Mouse (Mus musculus) left cerebral cortex, postnatal 36 days (tissue): ENCODE measurements around the gene Megf8. TPM values are rescaled to one million over a fixed set of nuclear protein-coding genes. Genes with fewer than 3 reads are reported as not detected.

Source experiments
- DNase-seq, 2 experiments: peaks; one replicate each; pipeline ENCODE4 v3.0.0; 2021 to 2022; ENCODE audit warnings: low spot score in 2 of 2, mixed read lengths in 1 of 2
- intact Hi-C: fragments of 180-260 bp; cut with DNase I; formaldehyde crosslinking; loops from one replicate; pipeline ENCODE4 v1.15.1; 2025
- total RNA-seq, 2 experiments: library from RNA; stranded (reverse); gene quantifications; 2 replicates each; pipeline ENCODE4 v1.2.3; 2021

The Megf8 gene
- total RNA-seq, 2 experiments from 2014 or later: 108 to 110 TPM

DNA sequence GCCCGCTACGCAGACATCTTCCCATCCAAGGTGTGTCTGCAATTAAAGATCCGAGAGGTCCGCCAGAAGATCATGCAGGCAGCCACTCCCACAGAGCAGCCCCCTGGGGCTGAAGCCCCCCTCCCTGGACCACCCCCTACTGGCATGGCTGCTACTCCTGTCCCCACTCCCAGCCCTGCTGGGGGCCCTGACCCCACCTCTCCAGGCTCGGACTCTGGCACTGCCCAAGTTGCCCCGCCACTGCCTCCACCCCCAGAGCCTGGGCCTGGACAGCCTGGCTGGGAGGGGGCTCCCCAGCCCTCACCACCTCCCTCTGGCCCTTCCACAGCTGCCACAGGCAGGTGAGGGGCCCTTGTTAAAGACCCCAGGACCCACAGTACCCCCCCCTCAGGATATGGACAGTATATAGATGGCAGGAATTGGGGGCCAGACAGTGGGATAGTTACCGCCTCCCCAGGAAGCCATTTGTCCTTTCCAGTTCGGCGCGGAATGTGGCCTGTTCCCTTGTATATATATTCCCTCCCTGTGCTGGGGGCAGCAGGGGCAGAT, 23.7 kb upstream of the Megf8 start:
- DNase-seq: no peak
- intact Hi-C loops: no loop called here

DNA sequence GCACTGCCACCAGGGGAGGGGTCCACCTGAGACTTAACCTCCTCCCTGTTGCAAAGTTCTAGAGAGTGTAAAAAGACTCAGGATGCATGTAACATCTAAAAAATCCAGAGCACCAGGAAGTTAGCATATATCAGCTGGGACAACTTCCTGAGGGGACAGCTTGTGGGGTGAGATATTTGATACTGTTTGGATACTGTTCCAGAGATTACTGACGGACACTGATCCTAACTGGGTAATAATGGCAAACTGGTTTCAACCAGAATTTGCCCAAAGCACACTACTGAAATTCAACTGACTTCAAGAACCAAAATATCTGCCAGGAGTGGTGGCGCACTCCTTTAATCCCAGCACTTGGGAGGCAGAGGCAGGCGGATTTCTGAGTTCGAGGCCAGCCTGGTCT, 22.5 kb upstream of the Megf8 start:
- no peak for DNase-seq
- intact Hi-C loops: no loop called here

DNA sequence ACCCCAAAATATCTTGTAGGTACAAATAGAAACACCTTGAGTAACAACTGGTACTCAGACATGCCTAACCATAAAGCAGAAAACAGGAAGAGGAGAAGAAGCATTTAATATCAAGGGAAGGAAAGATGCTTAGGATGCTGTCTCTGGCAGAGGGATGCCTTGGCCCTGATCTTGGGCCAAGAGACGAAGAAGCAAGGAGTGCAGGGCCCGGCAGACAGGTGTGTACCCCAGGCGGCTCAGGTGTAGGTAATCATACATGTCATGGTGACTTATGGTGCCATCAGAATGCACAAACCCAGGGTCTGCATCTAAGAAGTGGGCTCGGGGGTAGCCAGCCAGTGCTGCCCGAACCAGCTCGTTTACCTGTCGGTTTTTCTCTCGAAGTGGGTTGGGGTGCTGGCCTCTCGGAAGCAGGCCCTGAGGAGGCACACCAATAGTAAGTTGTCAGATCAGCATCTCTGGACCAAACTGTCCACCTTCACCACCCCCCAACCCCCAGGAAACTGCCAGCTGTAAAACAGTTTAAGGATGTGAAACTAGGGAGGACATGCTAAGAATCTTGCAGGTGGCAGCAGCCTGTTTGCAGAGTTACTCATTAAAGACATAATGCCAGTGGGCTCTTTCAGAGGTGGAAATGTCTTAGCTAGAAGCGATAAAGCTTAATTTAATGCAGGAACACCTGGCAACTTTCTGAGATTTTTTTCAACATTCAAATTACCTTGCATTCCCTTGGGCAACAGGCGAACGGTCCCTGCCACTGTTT, 21.8 kb upstream of the Megf8 start:
- no peak for DNase-seq

GRCm38 (mm10) chr7:25296945-25297453, 20.0 kb upstream of the Megf8 start:
- intact Hi-C loops: loop anchor here (2.0 kb wide), 1 partner anchor 14 kb away; no protein-coding TSS in a partner anchor
- no peak for DNase-seq

More for the DNA sequence above, 21.8 kb upstream of the Megf8 start:
- intact Hi-C loops: no loop called here

DNA sequence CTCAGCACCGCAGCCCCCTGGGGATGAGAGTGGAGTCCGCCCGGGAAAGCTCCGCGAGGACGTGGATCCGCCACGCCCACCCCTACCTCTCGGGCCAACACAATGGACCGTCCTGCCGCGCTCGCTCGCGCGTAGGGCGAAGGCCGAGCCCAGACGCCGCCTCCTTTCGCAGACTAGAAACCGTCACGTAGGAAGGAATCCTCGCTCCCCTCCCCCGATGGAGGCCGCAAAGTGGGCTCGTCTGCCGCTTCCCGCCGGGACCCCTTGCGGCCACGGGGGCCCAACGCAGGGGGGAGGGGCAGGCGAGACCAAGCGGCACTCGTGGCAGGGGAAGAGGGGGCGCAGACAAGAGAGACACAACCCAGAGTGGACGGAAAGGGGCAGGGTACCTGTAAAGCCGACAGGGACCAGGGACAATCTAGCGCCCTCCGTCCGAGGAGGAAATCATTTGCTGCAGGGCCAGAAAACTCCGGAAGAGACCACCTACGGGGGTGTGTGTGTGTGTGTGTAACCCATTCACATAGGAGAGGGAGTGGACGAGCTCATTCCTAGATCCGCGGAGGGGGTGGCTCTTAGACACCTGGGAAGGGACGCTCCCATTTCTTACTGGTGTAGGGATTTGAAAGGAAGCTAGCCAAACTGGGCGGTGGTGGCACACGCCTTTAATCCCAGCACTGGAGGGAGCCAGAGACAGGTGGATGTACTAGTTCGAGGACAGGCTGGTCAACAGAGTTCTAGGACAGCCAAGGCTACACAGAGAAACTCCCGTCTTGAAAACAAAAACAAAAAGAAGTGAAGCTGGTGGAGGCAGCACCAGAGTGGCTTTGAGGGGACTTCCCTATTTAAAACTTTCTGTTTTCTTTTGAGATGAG, 19.3 kb upstream of the Megf8 start, which contains the start of gene Pafah1b3:
Gene Pafah1b3 (minus strand): TSS at position 533 of the 872 bp plus-strand sequence.
- intact Hi-C loops: loop anchor here (2.0 kb wide), 1 partner anchor 15 kb away; no protein-coding TSS in a partner anchor
- DNase-seq: peak; percentile 83 to 86

- intact Hi-C loops: no loop called here
- no peak for DNase-seq
Measured at GRCm38 (mm10) chr7:25301063-25301462, 15.9 kb upstream of the Megf8 start, which contains the start of gene Prr19. TSS of gene Prr19 (plus strand) at chr7:25301411.

- intact Hi-C loops: no loop called here
- DNase-seq: no peak
Measured at GRCm38 (mm10) chr7:25303003-25303684, 13.8 kb upstream of the Megf8 start.

DNA sequence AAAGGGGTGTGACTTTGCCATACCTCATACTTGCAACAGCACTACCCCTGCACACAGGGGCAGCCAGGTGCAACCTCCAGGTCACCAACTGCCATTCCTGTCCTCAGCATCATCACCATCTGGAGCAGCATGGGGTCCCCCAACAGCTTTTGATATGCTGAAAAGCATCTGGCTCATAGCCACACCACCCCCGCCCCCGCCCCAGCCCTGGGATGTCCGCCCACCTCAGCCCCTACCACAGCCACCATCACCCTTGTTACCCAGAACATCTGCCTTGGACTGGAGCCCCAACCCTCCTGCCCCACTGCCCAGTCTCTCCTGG, 13.3 kb upstream of the Megf8 start:
- intact Hi-C loops: no loop called here
- no peak for DNase-seq

DNA sequence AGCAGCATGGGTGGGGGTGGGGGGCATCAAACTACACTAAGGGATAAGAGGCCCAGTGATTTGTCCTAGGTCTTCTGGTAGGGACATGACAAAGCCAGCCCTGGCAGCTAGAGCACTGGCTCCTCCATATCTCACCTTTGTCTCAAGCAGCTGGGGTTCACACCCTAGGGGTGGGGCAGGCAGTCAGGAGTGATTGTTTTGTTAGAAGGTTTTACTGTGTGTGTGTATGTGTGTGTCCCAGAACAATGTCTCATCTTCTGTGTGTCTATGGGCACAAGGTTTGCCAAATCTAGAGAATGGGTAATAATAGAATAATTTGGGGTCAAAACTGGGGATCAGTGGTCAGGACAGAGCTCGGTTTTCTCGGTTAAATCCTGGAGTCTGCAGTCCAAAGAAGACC, 11.5 kb upstream of the Megf8 start:
- intact Hi-C loops: no loop called here
- no peak for DNase-seq

DNA sequence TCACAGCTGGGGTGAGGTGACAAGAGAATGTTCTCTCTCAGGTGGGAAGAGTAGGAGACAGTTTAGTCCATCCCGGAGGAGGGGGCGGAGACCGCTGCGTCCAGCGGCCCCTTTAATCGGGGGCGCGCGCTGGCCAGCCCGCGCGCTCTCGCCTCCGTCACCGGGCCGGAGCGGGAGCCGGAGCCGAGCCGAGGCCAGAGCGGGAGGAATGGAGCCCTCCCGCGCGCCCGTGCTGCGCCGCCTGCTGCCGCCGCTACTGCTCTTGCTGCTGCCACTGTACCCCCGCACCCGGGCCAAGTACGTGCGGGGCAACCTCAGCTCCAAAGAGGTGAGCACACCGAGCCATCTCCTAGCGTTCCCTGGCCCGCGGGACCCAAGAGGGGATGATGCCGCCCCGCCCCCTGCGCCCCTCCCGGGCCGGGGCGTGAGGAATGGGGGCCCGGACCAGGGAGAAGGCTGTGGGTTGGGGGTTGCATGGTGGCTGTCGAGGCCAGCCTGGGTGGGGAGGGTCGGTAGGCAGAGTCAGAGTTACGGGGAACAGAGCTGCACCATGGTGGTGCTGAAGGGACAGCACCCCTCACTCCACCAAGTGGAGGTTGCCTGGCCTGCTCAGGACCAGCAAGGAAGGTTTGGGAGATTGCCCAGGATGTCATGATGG, 10.9 kb upstream of the Megf8 start, which contains the start of gene Tmem145:
Gene Tmem145 (plus strand): TSS at position 151 of the 658 bp plus-strand sequence.
- intact Hi-C loops: no loop called here
- DNase-seq: peak; percentile 43 to 65

GRCm38 (mm10) chr7:25306614-25306996, 10.4 kb upstream of the Megf8 start:
- no peak for DNase-seq
- intact Hi-C loops: no loop called here

DNA sequence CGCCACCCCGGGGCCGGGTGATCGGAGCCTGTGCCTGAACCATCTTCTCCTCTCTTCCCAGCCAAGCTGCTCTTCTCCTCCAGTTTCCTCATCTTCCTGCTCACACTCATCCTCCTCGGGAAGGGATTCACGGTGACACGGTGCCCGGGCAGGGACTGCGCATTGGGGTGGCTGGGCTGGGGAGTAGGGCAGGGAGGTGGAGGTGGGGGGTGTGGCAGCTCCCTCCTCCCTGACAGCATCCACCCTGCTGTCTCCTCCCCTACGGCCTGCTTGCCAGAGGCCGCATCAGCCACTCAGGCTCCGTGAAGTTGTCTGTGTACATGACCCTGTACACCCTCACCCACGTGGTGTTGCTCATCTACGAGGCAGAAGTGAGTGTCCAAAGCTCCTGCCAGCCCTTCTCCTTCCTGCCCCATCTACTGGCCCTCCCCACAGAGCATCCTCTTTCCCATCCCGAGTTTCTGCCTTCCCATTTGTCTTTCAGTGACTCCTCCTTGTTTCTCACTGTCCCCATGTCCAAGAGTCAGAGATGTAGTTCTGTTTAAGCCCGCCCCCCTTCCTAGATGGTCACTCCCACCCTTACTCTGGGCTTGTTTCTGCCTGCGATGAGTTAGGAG, 8.2 kb upstream of the Megf8 start:
- intact Hi-C loops: no loop called here
- no peak for DNase-seq

DNA sequence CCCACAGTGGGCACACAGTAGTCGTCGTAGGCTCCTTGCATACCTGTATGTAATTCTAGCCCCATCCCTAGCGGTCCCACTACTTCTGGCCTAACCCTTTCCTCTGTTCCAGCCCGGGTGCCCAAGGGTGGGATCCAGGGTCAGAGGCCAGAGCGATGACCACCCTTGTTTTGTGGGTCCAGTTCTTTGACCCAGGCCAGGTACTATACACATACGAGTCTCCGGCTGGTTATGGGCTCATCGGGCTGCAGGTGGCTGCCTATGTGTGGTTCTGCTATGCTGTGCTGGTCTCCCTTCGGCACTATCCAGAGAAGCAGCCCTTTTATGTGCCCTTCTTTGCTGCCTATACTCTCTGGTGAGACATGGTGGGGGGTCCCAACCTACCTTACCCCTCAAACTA, 7.5 kb upstream of the Megf8 start:
- intact Hi-C loops: no loop called here
- no peak for DNase-seq

DNA sequence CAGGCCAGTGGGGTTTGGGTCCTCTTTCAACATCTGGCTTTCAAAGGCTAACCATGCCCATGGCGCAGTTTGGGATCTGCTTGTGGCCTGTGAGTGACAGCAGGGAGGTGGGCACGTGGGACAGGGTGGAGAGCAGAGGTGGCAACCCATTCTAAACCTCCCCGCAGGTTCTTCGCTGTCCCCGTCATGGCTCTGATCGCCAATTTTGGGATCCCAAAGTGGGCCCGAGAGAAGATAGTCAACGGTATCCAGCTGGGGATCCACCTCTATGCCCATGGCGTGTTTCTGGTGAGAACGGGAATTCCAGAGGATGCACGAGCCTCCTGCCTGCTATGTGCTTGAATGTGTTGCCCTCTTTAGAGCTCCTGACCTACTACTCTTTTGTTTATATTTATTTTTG, 5.8 kb upstream of the Megf8 start:
- no peak for DNase-seq
- intact Hi-C loops: loop anchor here (10.0 kb wide), 2 partner anchors 236 to 426 kb away; partner anchors contain the start of genes Grik5, Rps19 and Zfp574

GRCm38 (mm10) chr7:25313325-25313724, 3.6 kb upstream of the Megf8 start:
- intact Hi-C loops: loop anchor here (10.0 kb wide), 2 partner anchors 239 to 429 kb away; partner anchors contain the start of genes Grik5, Rps19 and Zfp574

DNA sequence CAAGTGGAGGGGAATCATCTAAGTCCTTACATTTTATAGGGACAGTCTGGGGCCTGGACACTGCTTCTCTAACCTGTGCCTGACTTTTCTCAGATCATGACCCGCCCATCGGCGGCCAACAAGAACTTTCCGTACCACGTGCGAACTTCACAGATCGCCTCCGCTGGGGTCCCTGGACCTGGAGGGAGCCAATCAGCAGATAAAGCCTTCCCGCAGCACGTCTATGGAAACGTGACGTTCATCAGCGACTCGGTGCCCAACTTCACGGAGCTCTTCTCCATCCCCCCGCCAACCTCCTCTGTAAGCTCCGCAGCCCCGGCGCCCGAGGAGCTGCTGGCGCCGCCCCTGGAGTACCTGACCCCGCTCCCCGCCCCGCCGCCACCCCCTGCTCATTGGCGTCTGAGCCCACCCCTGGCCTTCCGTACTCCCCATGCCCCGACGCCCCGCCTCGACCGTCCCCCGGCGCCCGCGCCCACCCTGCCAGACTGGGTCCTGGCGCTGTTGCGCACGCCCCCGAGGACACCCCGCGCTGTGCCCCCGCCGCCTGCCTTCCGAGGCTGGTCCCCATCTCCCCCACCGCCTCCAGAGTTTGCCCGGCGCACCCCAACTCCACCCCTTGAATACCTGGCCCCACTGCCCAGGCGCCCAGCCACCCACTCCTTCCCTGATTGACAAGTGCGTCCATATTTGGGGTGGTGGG, 2.2 kb upstream of the Megf8 start:
- no peak for DNase-seq
- intact Hi-C loops: loop anchor here (10.0 kb wide), 2 partner anchors 240 to 430 kb away; partner anchors contain the start of genes Grik5, Rps19 and Zfp574

More at GRCm38 (mm10) chr7:25313325-25313724, 3.6 kb upstream of the Megf8 start:
- no peak for DNase-seq

- intact Hi-C loops: loop anchor here (1.0 to 10.0 kb wide), 5 partner anchors 37 to 431 kb away; partner anchors contain the start of genes Grik5, Rps19 and Zfp574
- no peak for DNase-seq
Measured at GRCm38 (mm10) chr7:25315306-25316041, 1.5 kb upstream of the Megf8 start.
